Mouse (Mus musculus): ENCODE measurements around the gene Spata25.

GRCm38 (mm10) chr2:164856309-164857100 lies 28.2 kb upstream of the Spata25 start:
- no peak for TF ChIP-seq POLR2A (IDR thresholded peaks at IDR 0.05; ENCODE audit: borderline replicate concordance, insufficient read depth, low read length)
- peak; percentile 22; the same call in 1 of the 2 replicates for TF ChIP-seq CTCF (IDR thresholded peaks at IDR 0.05; ENCODE audit: borderline replicate concordance, insufficient read depth, low read depth, low read length)

Data from cerebellum, adult 2 months (tissue).